Mouse (Mus musculus): ENCODE measurements at regions not wholly inside any gene's neighbourhood (a gene's known extent, or its start where the extent isn't known, plus 50 kb on each side); places are given as distances from the start of the nearest gene placed in this dataset.

DNA sequence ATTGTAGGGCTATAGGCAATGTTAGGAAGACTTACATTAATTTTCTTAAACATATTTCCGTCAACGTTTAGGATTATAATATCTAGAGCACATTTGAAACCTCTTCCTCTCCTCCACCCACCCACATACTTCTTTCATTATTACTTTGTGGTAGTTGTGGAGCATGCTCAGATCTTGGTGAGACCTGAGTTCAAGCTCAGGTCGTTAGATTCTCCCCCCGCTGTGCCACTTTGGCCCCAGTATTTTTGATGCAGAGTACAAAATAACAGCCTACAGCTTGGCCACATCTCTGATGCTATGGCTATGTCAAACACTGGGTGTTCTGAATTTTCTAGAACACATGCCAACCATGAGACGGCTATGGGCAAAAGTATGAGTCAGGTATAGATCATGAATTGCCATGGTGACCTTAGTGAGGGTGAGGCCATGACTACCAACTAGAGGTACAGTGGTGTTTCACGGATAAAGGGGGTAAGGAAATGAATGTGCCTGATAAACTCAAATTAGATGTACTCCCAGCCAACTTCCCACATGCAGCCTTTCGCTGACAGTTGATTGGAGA, 68.5 kb upstream of the H2afz start:
- DNase-seq (ENCODE audit: low spot score) = no peak

DNA sequence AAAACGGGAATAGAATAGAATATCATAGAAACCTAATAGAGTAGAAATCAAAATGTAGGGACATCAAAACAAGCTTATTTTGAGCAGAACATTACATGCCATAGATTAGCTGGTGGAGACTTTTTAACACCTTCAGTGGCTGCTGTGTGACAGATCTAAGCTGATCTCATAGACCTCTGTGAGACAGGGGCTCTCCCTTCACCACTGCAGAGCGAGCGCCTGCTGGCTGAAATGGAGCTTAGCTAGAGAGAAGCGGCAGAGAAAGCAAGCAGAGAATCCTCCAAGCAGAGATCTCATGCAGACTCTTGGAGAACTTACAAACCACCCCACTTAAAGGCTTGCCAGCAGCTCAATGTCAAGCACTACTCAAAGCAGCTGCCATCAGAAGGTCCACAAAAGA, 65.5 kb upstream of the H2afz start:
- DNase-seq (ENCODE audit: low spot score) = no peak

DNA sequence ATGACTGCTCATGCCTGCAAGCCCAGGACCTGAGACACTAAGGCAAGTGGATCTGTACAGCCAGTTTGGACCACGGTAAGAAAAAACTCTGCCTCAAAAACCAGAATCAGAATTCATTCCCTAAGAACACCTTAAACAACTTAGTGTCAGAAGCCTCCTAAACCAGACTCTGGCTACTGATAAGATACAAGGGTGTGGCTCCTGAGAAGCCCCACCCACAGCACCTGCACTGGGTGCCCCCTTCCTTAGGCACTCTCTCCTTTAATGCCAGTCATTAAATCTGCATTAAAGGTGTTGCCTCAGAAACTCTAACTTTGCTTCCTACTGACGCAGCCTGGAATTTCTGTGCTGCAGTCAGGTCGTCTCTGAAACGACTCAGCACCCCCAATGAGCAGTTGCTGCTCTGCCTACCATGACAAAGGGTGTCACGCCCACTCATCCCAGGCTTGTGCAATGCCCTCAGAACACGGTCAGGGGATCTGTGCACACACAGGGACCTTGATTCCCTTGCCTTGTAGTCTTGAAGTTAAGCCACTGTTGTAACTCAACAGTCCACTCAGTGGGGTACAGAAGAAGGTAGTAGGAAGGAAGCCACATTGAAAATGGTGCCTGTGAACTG, 62.8 kb upstream of the H2afz start:
- no peak for DNase-seq (ENCODE audit: low spot score)

GRCm38 (mm10) chr3:137807423-137807822, 56.9 kb upstream of the H2afz start:
- DNase-seq (ENCODE audit: low spot score) = no peak

DNA sequence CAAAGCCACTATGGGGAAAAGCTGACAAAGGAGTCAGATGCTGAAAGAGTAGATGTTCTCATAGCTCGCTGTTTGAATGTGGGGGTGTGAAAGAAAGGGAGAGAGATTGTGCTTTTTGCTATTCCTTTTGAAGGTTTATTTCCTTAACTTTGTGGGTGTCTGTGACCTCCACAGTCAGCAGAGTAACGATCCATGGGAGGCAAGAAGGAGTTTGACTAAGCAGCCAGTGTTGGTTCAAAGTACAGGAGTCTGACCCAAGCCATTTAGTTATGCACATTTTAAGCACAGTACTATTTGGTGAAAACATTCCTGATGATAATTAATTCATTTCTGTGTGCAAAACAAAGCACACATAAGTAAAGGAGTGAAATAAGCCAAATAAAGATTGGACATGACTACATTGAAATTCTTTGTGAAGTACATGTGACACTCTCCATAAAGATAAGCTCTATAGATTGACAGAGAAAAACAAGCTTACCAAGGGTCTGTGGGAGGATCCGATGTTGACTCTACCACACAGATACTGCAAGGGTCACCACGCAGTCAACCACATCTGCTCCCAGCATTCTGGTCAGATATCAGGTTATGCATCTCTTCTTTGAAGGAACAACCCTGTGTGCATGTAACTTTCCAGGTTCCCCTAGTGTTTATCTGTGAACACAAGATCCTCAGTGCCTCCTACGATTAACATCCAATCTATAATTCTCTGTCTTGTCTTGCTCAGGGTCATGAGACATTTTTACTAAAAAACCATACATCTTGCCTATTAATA, 56.2 kb upstream of the H2afz start:
- no peak for DNase-seq (ENCODE audit: low spot score)

- no peak for DNase-seq (ENCODE audit: low spot score)
Measured at GRCm38 (mm10) chr3:137810123-137810522, 54.2 kb upstream of the H2afz start.

All from spleen, adult 12 weeks (tissue).